Mouse (Mus musculus) MEL (cell line): ENCODE results near the gene 1700012A03Rik. TPM values are rescaled to one million over a fixed set of nuclear protein-coding genes. Genes with fewer than 3 reads are reported as not detected.

Experiments used
- DNase-seq: peaks from one replicate; pipeline ENCODE4 v3.0.0; 2011; ENCODE audit warnings: low read depth, low spot score
- H3K27ac ChIP-seq: 2 replicates; pipeline ENCODE4 v1.5.1; 2012; ENCODE audit warnings: low read depth, mild to moderate bottlenecking, control low read depth, low read length, moderate library complexity; ENCODE audit not compliant: control insufficient read depth
- H3K27me3 ChIP-seq, 2 experiments: fragments of 150-350 bp in 1 of 2; sonication (generic) in 1 of 2; 2 replicates each; pipeline ENCODE4 v1.6.1; 2012; ENCODE audit warnings: low read length in 2 of 2, mild to moderate bottlenecking in 2 of 2, improper control_type of control experiment in 1 of 2, moderate library complexity in 1 of 2; ENCODE audit not compliant: insufficient read depth in 2 of 2, control insufficient read depth in 1 of 2
- H3K36me3 ChIP-seq, 2 experiments: 2 replicates each; pipeline ENCODE4 v1.6.1; 2012 to 2014; ENCODE audit warnings: low read length in 2 of 2, improper control_type of control experiment in 1 of 2, inconsistent platforms in 1 of 2, mild to moderate bottlenecking in 1 of 2; ENCODE audit not compliant: insufficient read depth in 2 of 2, control insufficient read depth in 1 of 2
- H3K4me1 ChIP-seq, 2 experiments: fragments of 150-350 bp in 1 of 2; sonication (generic) in 1 of 2; 2 replicates each; pipeline ENCODE4 v1.6.1; 2012; ENCODE audit warnings: low read length in 2 of 2, improper control_type of control experiment in 1 of 2, mild to moderate bottlenecking in 1 of 2; ENCODE audit not compliant: insufficient read depth in 2 of 2, control insufficient read depth in 1 of 2
- H3K4me3 ChIP-seq, 2 experiments: fragments of 150-350 bp in 1 of 2; sonication (generic) in 1 of 2; 2 replicates each; pipeline ENCODE4 v1.5.1; 2012; ENCODE audit warnings: low read depth in 2 of 2, low read length in 2 of 2, mild to moderate bottlenecking in 2 of 2, moderate library complexity in 2 of 2, control low read depth in 1 of 2, improper control_type of control experiment in 1 of 2; ENCODE audit not compliant: control insufficient read depth in 1 of 2, insufficient read depth in 1 of 2
- H3K79me2 ChIP-seq: 2 replicates; pipeline ENCODE4 v1.6.1; 2012; ENCODE audit warnings: mild to moderate bottlenecking, low read length, moderate library complexity; ENCODE audit not compliant: control insufficient read depth, poor library complexity, insufficient read depth
- H3K9ac ChIP-seq: 2 replicates; pipeline ENCODE4 v1.6.1; 2012; ENCODE audit warnings: low read depth, mild to moderate bottlenecking, control low read depth, low read length, moderate library complexity; ENCODE audit not compliant: control insufficient read depth, poor library complexity, severe bottlenecking
- H3K9me3 ChIP-seq: fragments of 150-350 bp; sonication (generic); replicated peaks from 2 replicates; pipeline ENCODE4 v1.6.1; 2012; ENCODE audit warnings: mild to moderate bottlenecking, low read length, improper control_type of control experiment, moderate library complexity; ENCODE audit not compliant: insufficient read depth
- BHLHE40 ChIP-seq: IDR thresholded peaks from 2 replicates; pipeline ENCODE4 v1.6.1; 2012; ENCODE audit warnings: low read depth, mild to moderate bottlenecking, inconsistent platforms, low read length, improper control_type of control experiment, borderline replicate concordance
- CHD2 ChIP-seq: IDR thresholded peaks from 2 replicates; pipeline ENCODE4 v1.6.1; 2011; ENCODE audit warnings: low read length, improper control_type of control experiment
- CTCF ChIP-seq, 3 experiments: IDR thresholded peaks in 2 of 3; conservative IDR thresholded peaks in 1 of 3; 2 replicates each; pipeline ENCODE4 v1.5.1; 2011 to 2012; ENCODE audit warnings: low read length in 3 of 3, low read depth in 2 of 3, mild to moderate bottlenecking in 2 of 3, improper control_type of control experiment in 1 of 3, inconsistent platforms in 1 of 3, mixed read lengths in 1 of 3, moderate library complexity in 1 of 3; ENCODE audit not compliant: control insufficient read depth in 1 of 3, insufficient read depth in 1 of 3, poor library complexity in 1 of 3, severe bottlenecking in 1 of 3
- E2F4 ChIP-seq: IDR thresholded peaks from 2 replicates; pipeline ENCODE4 v1.6.1; 2011; ENCODE audit warnings: low read depth, low read length, improper control_type of control experiment, borderline replicate concordance
- ELF1 ChIP-seq: IDR thresholded peaks from 2 replicates; pipeline ENCODE4 v1.6.1; 2014; ENCODE audit warnings: low read depth, mild to moderate bottlenecking, inconsistent platforms, low read length, improper control_type of control experiment, moderate library complexity
- EP300 ChIP-seq, 2 experiments: IDR thresholded peaks; 2 replicates each; pipeline ENCODE4 v1.6.1; 2011; ENCODE audit warnings: improper control_type of control experiment in 2 of 2, low read length in 2 of 2, low read depth in 1 of 2, mild to moderate bottlenecking in 1 of 2
- GATA1 ChIP-seq: IDR thresholded peaks from 2 replicates; pipeline ENCODE4 v1.6.1; 2011; ENCODE audit warnings: low read depth, low read length, improper control_type of control experiment
- HCFC1 ChIP-seq: IDR thresholded peaks from 2 replicates; pipeline ENCODE4 v1.6.1; 2012; ENCODE audit warnings: low read depth, mild to moderate bottlenecking, inconsistent platforms, low read length, improper control_type of control experiment, moderate library complexity
- JUND ChIP-seq: IDR thresholded peaks from 2 replicates; pipeline ENCODE4 v1.6.1; 2011; ENCODE audit warnings: low read depth, mild to moderate bottlenecking, improper control_type of control experiment, low read length
- KAT2A ChIP-seq: conservative IDR thresholded peaks from 2 replicates; pipeline ENCODE4 v1.6.1; 2012; ENCODE audit warnings: low read depth, low read length, improper control_type of control experiment, inconsistent platforms
- MAFK ChIP-seq: IDR thresholded peaks from 2 replicates; pipeline ENCODE4 v1.6.1; 2011; ENCODE audit warnings: low read depth, mild to moderate bottlenecking, low read length, improper control_type of control experiment, borderline replicate concordance
- MAZ ChIP-seq: IDR thresholded peaks from 2 replicates; pipeline ENCODE4 v1.6.1; 2012; ENCODE audit warnings: low read depth, mild to moderate bottlenecking, inconsistent platforms, low read length, improper control_type of control experiment
- MEF2A ChIP-seq: IDR thresholded peaks from 2 replicates; pipeline ENCODE4 v1.6.1; 2014; ENCODE audit warnings: low read depth, mild to moderate bottlenecking, inconsistent platforms, low read length, improper control_type of control experiment; ENCODE audit not compliant: poor library complexity, insufficient replicate concordance, severe bottlenecking; ENCODE audit errors: extremely low read depth
- MYB ChIP-seq: IDR thresholded peaks from 2 replicates; pipeline ENCODE4 v1.6.1; 2011; ENCODE audit warnings: mild to moderate bottlenecking, low read depth, low read length, improper control_type of control experiment
- NRF1 ChIP-seq: IDR thresholded peaks from 2 replicates; pipeline ENCODE4 v1.6.1; 2014; ENCODE audit warnings: low read depth, mild to moderate bottlenecking, inconsistent platforms, low read length, improper control_type of control experiment, moderate library complexity; ENCODE audit not compliant: poor library complexity, insufficient read depth, severe bottlenecking
- POLR2AphosphoS2 ChIP-seq: IDR thresholded peaks from 2 replicates; pipeline ENCODE4 v1.6.1; 2011; ENCODE audit warnings: low read length, improper control_type of control experiment
- RCOR1 ChIP-seq: IDR thresholded peaks from 2 replicates; pipeline ENCODE4 v1.6.1; 2012; ENCODE audit warnings: low read depth, mild to moderate bottlenecking, inconsistent platforms, low read length, improper control_type of control experiment
- SIN3A ChIP-seq: IDR thresholded peaks from 2 replicates; pipeline ENCODE4 v1.6.1; 2012; ENCODE audit warnings: low read length, improper control_type of control experiment, inconsistent platforms
- TAL1 ChIP-seq: IDR thresholded peaks from 2 replicates; pipeline ENCODE4 v1.6.1; 2012; ENCODE audit warnings: mild to moderate bottlenecking, inconsistent platforms, low read length, moderate library complexity, mixed read lengths
- UBTF ChIP-seq: IDR thresholded peaks from 2 replicates; pipeline ENCODE4 v1.6.1; 2012; ENCODE audit warnings: low read depth, mild to moderate bottlenecking, inconsistent platforms, low read length, improper control_type of control experiment, moderate library complexity, borderline replicate concordance; ENCODE audit not compliant: insufficient read depth
- USF1 ChIP-seq: IDR thresholded peaks from 2 replicates; pipeline ENCODE4 v1.6.1; 2014; ENCODE audit warnings: low read depth, mild to moderate bottlenecking, inconsistent platforms, low read length, improper control_type of control experiment, moderate library complexity
- ZC3H11A ChIP-seq: IDR thresholded peaks from 2 replicates; pipeline ENCODE4 v1.6.1; 2012; ENCODE audit warnings: low read depth, mild to moderate bottlenecking, inconsistent platforms, low read length, improper control_type of control experiment
- ZMIZ1 ChIP-seq: IDR thresholded peaks from 2 replicates; pipeline ENCODE4 v1.6.1; 2012; ENCODE audit warnings: low read depth, mild to moderate bottlenecking, inconsistent platforms, low read length, improper control_type of control experiment, moderate library complexity
- ZNF384 ChIP-seq: IDR thresholded peaks from 2 replicates; pipeline ENCODE4 v1.6.1; 2012; ENCODE audit warnings: low read depth, mild to moderate bottlenecking, inconsistent platforms, low read length, improper control_type of control experiment
- polyA plus RNA-seq, 2 experiments: library from polyadenylated mRNA; stranded (reverse) in 1 of 2; unstranded in 1 of 2; fragments of >175 nt in 1 of 2; fragments of >200 nt in 1 of 2; gene quantifications; 2 replicates each; pipeline versions ENCODE4 v1.2.1 to v1.2.4; 2012; ENCODE audit warnings: low replicate concordance in 2 of 2, low read depth in 1 of 2; ENCODE audit not compliant: insufficient read length in 2 of 2, insufficient read depth in 1 of 2, missing spikeins in 1 of 2
- total RNA-seq: library from RNA; depleted of rRNA; stranded (reverse); fragments of 300-350 nt; gene quantifications from 2 replicates; pipeline ENCODE4 v1.2.3, GENCODE M21; 2012

The 1700012A03Rik gene
- total and polyA plus RNA-seq, 3 experiments, result not detected

DNA sequence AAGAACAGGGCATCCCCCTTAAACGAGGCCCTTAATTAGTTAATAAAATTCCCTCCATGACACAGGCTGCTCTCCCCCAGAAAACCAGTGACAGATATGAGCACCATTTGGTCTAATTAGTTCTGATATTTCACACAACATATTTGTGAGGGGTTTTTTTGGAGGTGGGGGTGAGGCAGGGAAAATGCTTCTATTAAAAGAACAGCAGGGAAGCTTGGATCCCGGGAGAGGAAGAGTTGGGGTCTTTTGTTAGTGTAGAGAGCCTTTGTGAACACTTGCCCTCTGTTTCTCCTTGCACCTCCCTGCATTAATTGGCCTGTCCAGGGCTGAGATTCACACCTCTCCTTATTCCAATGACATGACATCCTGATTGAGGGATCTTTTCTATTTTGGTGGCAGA, 6.5 kb downstream of the 1700012A03Rik start:
- TF ChIP-seq E2F4, result no peak
- TF ChIP-seq EP300 (IDR thresholded peaks at IDR 0.05; ENCODE audit: low read depth in 1 of 2, low read length in 2 of 2), result no peak
- TF ChIP-seq MAFK, result no peak
- no peak for TF ChIP-seq ELF1
- TF ChIP-seq ZC3H11A, result no peak
- TF ChIP-seq ZNF384, result no peak
- TF ChIP-seq BHLHE40, result no peak
- no peak for TF ChIP-seq USF1
- TF ChIP-seq HCFC1, result no peak
- no peak for TF ChIP-seq RCOR1
- TF ChIP-seq NRF1, result no peak
- Histone ChIP-seq H3K9ac (no peak overlapping the region), H3K4me3 (no peak overlapping the region), H3K79me2 (no peaks in the 10 kb centered on the region), H3K4me1 (no peaks in the 10 kb centered on the region), H3K27ac (no peak overlapping the region), H3K9me3 (no peaks in the 10 kb centered on the region), H3K36me3 (no peaks in the 10 kb centered on the region), H3K27me3 (no peaks in the 10 kb centered on the region)
- DNase-seq, result no peak

DNA sequence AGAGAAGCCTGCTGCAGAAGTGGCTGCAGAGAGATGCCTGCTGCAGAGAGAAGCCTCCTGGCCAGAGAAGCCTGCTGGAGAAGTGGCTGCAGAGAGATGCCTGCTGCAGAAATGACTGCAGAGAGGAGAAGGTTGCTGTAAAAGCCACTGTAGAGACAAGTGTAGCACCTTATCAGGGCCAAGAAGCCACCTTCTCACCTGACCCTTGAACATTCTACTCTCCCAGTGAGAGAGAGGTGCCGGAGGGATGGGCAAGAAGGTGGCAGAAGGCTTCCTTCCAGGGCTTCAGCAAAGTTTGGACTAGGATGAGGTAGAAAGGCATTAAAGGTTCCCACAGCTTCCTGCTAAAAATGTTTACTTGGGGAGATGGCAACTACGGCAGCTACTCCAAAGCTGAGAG, 8.5 kb downstream of the 1700012A03Rik start:
- H3K4me1 ChIP-seq, result no peaks in the 10 kb centered on the region
- H3K27ac ChIP-seq, result no peak overlapping the region
- H3K79me2 ChIP-seq, result no peaks in the 10 kb centered on the region
- H3K27me3 ChIP-seq, result no peaks in the 10 kb centered on the region
- no peak for DNase-seq
- no peak for TF ChIP-seq SIN3A
- TF ChIP-seq POLR2AphosphoS2, result no peak
- no peak for TF ChIP-seq ELF1
- TF ChIP-seq ZC3H11A, result no peak
- no peak overlapping the region for H3K9ac ChIP-seq
- no peaks in the 10 kb centered on the region for H3K36me3 ChIP-seq
- no peak overlapping the region for H3K4me3 ChIP-seq
- H3K9me3 ChIP-seq, result no peaks in the 10 kb centered on the region

DNA sequence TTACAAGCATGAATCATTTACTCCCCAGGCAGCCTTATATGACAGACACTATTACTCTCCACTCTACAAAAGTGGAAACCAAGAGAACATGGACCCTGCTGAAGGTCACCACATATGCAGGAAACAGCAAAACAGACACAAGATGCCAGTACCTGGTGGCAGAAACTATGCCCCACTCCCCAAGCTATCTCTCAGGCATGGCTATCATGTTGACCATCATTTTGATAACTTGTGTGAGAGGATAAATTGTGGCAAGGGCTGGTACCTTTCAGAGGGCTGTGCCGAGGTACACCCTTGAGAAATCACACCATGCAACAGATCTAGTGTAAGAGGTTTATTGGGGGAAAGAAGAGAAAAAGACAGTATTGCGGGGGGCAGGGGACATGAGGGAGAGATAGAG, 10.6 kb downstream of the 1700012A03Rik start:
- no peak overlapping the region for H3K27ac ChIP-seq
- no peaks in the 10 kb centered on the region for H3K4me1 ChIP-seq
- no peaks in the 10 kb centered on the region for H3K27me3 ChIP-seq
- H3K9me3 ChIP-seq, result no peaks in the 10 kb centered on the region
- TF ChIP-seq MAZ, result no peak
- TF ChIP-seq ZMIZ1, result no peak
- no peak for TF ChIP-seq GATA1
- no peak for TF ChIP-seq TAL1
- TF ChIP-seq MAFK, result no peak
- no peak for TF ChIP-seq JUND
- TF ChIP-seq MEF2A, result no peak
- no peak for TF ChIP-seq UBTF
- no peak for TF ChIP-seq MYB
- no peak for TF ChIP-seq CTCF (IDR thresholded peaks at IDR 0.05 in 2 of 3, conservative IDR thresholded peaks at IDR 0.05 in 1 of 3; ENCODE audit: control insufficient read depth in 1 of 3, insufficient read depth in 1 of 3, low read depth in 2 of 3, low read length in 3 of 3, poor library complexity in 1 of 3, severe bottlenecking in 1 of 3)
- TF ChIP-seq KAT2A, result no peak
- no peak for TF ChIP-seq CHD2
- TF ChIP-seq, all 39 proteins: peak for 0
- DNase-seq, result no peak
- H3K36me3 ChIP-seq, result no peaks in the 10 kb centered on the region
- no peaks in the 10 kb centered on the region for H3K79me2 ChIP-seq
- H3K4me3 ChIP-seq, result no peak overlapping the region
- no peak overlapping the region for H3K9ac ChIP-seq
